Mouse (Mus musculus) lung, embryonic 16.5 days (tissue): Measurements from ENCODE around the gene Ncoa4. TPM values are rescaled to one million over a fixed set of nuclear protein-coding genes. Genes with fewer than 3 reads are reported as not detected.
"Not testable (repeated sequence)": the region's sequence is repeated elsewhere in the genome, so short reads cannot be mapped to it uniquely, and the experiment has no call there.

Experiments used
- ATAC-seq: fragments of 200-750 bp; cut with Nextera tagmentation; 2 replicates; pipeline ENCODE4 v1.8.0; 2017; ENCODE audit warnings: low read depth, mild to moderate bottlenecking, moderate library complexity
- H3K27ac ChIP-seq: fragments of 300-500 bp; sonication (generic); 2 replicates; pipeline ENCODE4 v1.5.1; 2014; ENCODE audit warnings: mild to moderate bottlenecking, control low read depth, low read length
- H3K27me3 ChIP-seq: fragments of 300-500 bp; sonication (generic); 2 replicates; pipeline ENCODE4 v1.6.1; 2014; ENCODE audit warnings: low read depth, low read length, mixed read lengths; ENCODE audit not compliant: control insufficient read depth, insufficient read depth
- H3K36me3 ChIP-seq: fragments of 300-500 bp; sonication (generic); 2 replicates; pipeline ENCODE4 v1.6.1; 2014; ENCODE audit warnings: low read length; ENCODE audit not compliant: control insufficient read depth, insufficient read depth
- H3K4me1 ChIP-seq: fragments of 300-500 bp; sonication (generic); replicated peaks from 2 replicates; pipeline ENCODE4 v1.6.1; 2014; ENCODE audit warnings: low read length, mixed read lengths; ENCODE audit not compliant: control insufficient read depth, insufficient read depth
- H3K4me2 ChIP-seq: fragments of 300-500 bp; sonication (generic); 2 replicates; pipeline ENCODE4 v1.6.1; 2014; ENCODE audit warnings: low read depth, low read length, control low read depth
- H3K4me3 ChIP-seq: fragments of 300-500 bp; sonication (generic); 2 replicates; pipeline ENCODE4 v1.5.1; 2014; ENCODE audit warnings: mild to moderate bottlenecking, low read length, control low read depth
- H3K9ac ChIP-seq: fragments of 300-500 bp; sonication (generic); 2 replicates; pipeline ENCODE4 v1.6.1; 2014; ENCODE audit warnings: low read length, control low read depth
- H3K9me3 ChIP-seq: fragments of 300-500 bp; sonication (generic); 2 replicates; pipeline ENCODE4 v1.6.1; 2016; ENCODE audit warnings: low read length; ENCODE audit not compliant: control insufficient read depth
- WGBS: fragments of 180-500 bp; shearing (Covaris S2); extraction: QIAGEN DNeasy Blood & Tissue Kit; methylation state at CpG from one replicate; pipeline ENCODE4 v1.1.7; 2014; 5-methylcytosine and 5-hydroxymethylcytosine counted together
- polyA plus RNA-seq: library from polyadenylated mRNA; unstranded; fragments of >200 nt; fragmentation: Nextera tagmentation; extraction: Ambion mirVana; gene quantifications from 2 replicates; pipeline ENCODE4 v1.2.1, GENCODE M21; 2015

Ncoa4 gene
- polyA plus RNA-seq, 1 experiment from 2014 or later, result 106 TPM

GRCm38 (mm10) chr14:32165278-32166061, 5.8 kb downstream of the Ncoa4 start:
- H3K9ac ChIP-seq, result peak overlapping the region; percentile 64
- no peaks in the 10 kb centered on the region for H3K36me3 ChIP-seq
- peak; percentile 85 for ATAC-seq
- H3K27ac ChIP-seq, result peak overlapping the region; percentile 48; the same call in 1 of the 2 replicates
- WGBS, result under 1% methylated on average over 42 of the region's 42 CpGs
- peak overlapping the region; percentile 92 for H3K4me2 ChIP-seq
- H3K9me3 ChIP-seq, result no peaks in the 10 kb centered on the region
- no peaks in the 10 kb centered on the region for H3K27me3 ChIP-seq
- H3K4me3 ChIP-seq, result peak overlapping the region; percentile 54
- H3K4me1 ChIP-seq, result peaks cover 32% of the 10 kb centered on the region

- H3K27ac ChIP-seq, result no peak overlapping the region
- H3K4me1 ChIP-seq, result peaks cover 26% of the 10 kb centered on the region
- no peak overlapping the region for H3K9ac ChIP-seq
- no peak for ATAC-seq
- H3K4me2 ChIP-seq, result peak overlapping the region; percentile 92
- H3K27me3 ChIP-seq, result no peaks in the 10 kb centered on the region
- H3K9me3 ChIP-seq, result no peaks in the 10 kb centered on the region
- 48% methylated on average over 2 of the region's 2 CpGs for WGBS
- no peaks in the 10 kb centered on the region for H3K36me3 ChIP-seq
- H3K4me3 ChIP-seq, result peak overlapping the region; percentile 54
Observed at GRCm38 (mm10) chr14:32166062-32166441, 6.4 kb downstream of the Ncoa4 start.

GRCm38 (mm10) chr14:32166840-32167239, 7.2 kb downstream of the Ncoa4 start:
- no peaks in the 10 kb centered on the region for H3K27me3 ChIP-seq
- H3K4me3 ChIP-seq, result no peak overlapping the region
- no peak overlapping the region for H3K9ac ChIP-seq
- H3K4me1 ChIP-seq, result peaks cover 24% of the 10 kb centered on the region
- H3K36me3 ChIP-seq, result no peaks in the 10 kb centered on the region
- 27% methylated on average over 1 of the region's 1 CpGs for WGBS
- no peak overlapping the region for H3K27ac ChIP-seq
- H3K4me2 ChIP-seq, result no peak overlapping the region
- peak; percentile 42 for ATAC-seq
- no peaks in the 10 kb centered on the region for H3K9me3 ChIP-seq

GRCm38 (mm10) chr14:32167326-32167725, 7.7 kb downstream of the Ncoa4 start:
- ATAC-seq, result no peak
- WGBS, result 78% methylated on average over 5 of the region's 5 CpGs
- Histone ChIP-seq H3K27me3 (no peaks in the 10 kb centered on the region), H3K4me1 (peaks cover 24% of the 10 kb centered on the region), H3K4me2 (no peak overlapping the region), H3K4me3 (no peak overlapping the region), H3K27ac (no peak overlapping the region), H3K36me3 (no peaks in the 10 kb centered on the region), H3K9ac (no peak overlapping the region), H3K9me3 (no peaks in the 10 kb centered on the region)

GRCm38 (mm10) chr14:32168653-32169231, 9.1 kb downstream of the Ncoa4 start:
- Histone ChIP-seq H3K4me1 (peaks cover 24% of the 10 kb centered on the region), H3K4me3 (no peak overlapping the region), H3K4me2 (no peak overlapping the region), H3K27me3 (no peaks in the 10 kb centered on the region), H3K9ac (no peak overlapping the region), H3K9me3 (no peaks in the 10 kb centered on the region), H3K36me3 (peaks cover 3% of the 10 kb centered on the region; the same call in 1 of the 2 replicates), H3K27ac (no peak overlapping the region)
- no peak for ATAC-seq
- WGBS, result 70% methylated on average over 3 of the region's 3 CpGs

GRCm38 (mm10) chr14:32170137-32170536, 10.5 kb downstream of the Ncoa4 start:
- 89% methylated on average over 4 of the region's 4 CpGs for WGBS

GRCm38 (mm10) chr14:32175310-32175709, 15.6 kb downstream of the Ncoa4 start:
- 89% methylated on average over 2 of the region's 2 CpGs for WGBS
- Histone ChIP-seq H3K4me1 (no peaks in the 10 kb centered on the region), H3K27me3 (no peaks in the 10 kb centered on the region), H3K27ac (no peak overlapping the region), H3K4me3 (no peak overlapping the region), H3K4me2 (no peak overlapping the region), H3K36me3 (peaks cover 16% of the 10 kb centered on the region), H3K9ac (no peak overlapping the region), H3K9me3 (no peaks in the 10 kb centered on the region)
- no peak for ATAC-seq

More at GRCm38 (mm10) chr14:32170137-32170536, 10.5 kb downstream of the Ncoa4 start:
- Histone ChIP-seq H3K27ac (no peak overlapping the region), H3K36me3 (peaks cover 8% of the 10 kb centered on the region; the same call in 1 of the 2 replicates), H3K27me3 (no peaks in the 10 kb centered on the region), H3K4me2 (no peak overlapping the region), H3K9me3 (no peaks in the 10 kb centered on the region), H3K4me1 (peaks cover 16% of the 10 kb centered on the region), H3K4me3 (no peak overlapping the region), H3K9ac (no peak overlapping the region)
- ATAC-seq, result no peak

GRCm38 (mm10) chr14:32176590-32176989, 16.9 kb downstream of the Ncoa4 start:
- H3K36me3 ChIP-seq, result peaks cover 24% of the 10 kb centered on the region
- 86% methylated on average over 4 of the region's 5 CpGs for WGBS
- not testable (repeated sequence) for H3K27me3 ChIP-seq, H3K27ac ChIP-seq, H3K4me1 ChIP-seq, H3K4me2 ChIP-seq, H3K4me3 ChIP-seq, ATAC-seq, H3K9me3 ChIP-seq, H3K9ac ChIP-seq

- Histone ChIP-seq H3K36me3 (peaks cover 42% of the 10 kb centered on the region), H3K9me3 (no peaks in the 10 kb centered on the region)
Observed at GRCm38 (mm10) chr14:32179393-32180195, 19.9 kb downstream of the Ncoa4 start.

More at GRCm38 (mm10) chr14:32179393-32180195, 19.9 kb downstream of the Ncoa4 start:
- ATAC-seq, result no peak
- no peak overlapping the region for H3K4me3 ChIP-seq
- no peaks in the 10 kb centered on the region for H3K4me1 ChIP-seq
- 85% methylated on average over 10 of the region's 10 CpGs for WGBS
- H3K4me2 ChIP-seq, result no peak overlapping the region
- no peak overlapping the region for H3K9ac ChIP-seq
- no peak overlapping the region for H3K27ac ChIP-seq
- no peaks in the 10 kb centered on the region for H3K27me3 ChIP-seq
